Mouse (Mus musculus) c-Kit-positive CD71-positive TER-119-positive erythroid progenitor cells, embryonic 14.5 days (primary cell): ENCODE data around the gene Lgr6.

Source experiments
- DNase-seq: peaks from one replicate; pipeline ENCODE4 v3.0.0-alpha.2; 2013; ENCODE audit warnings: low spot score

The Lgr6 gene

GRCm38 (mm10) chr1:135076470-135076869 lies 28.6 kb downstream of the Lgr6 start:
- DNase-seq = no peak

GRCm38 (mm10) chr1:135075270-135075669 lies 29.8 kb downstream of the Lgr6 start:
- DNase-seq = no peak

- no peak for DNase-seq
Measured at GRCm38 (mm10) chr1:135072643-135073042, 32.4 kb downstream of the Lgr6 start.

GRCm38 (mm10) chr1:135069841-135070240 lies 35.2 kb downstream of the Lgr6 start:
- DNase-seq = no peak

- no peak for DNase-seq
Measured at GRCm38 (mm10) chr1:135064525-135064924, 40.6 kb downstream of the Lgr6 start.

GRCm38 (mm10) chr1:135062936-135063335 lies 42.1 kb downstream of the Lgr6 start:
- no peak for DNase-seq

GRCm38 (mm10) chr1:135061300-135061699 lies 43.8 kb downstream of the Lgr6 start:
- no peak for DNase-seq

GRCm38 (mm10) chr1:135060174-135060573 lies 44.9 kb downstream of the Lgr6 start:
- DNase-seq = no peak

- DNase-seq = no peak
Measured at GRCm38 (mm10) chr1:135056901-135057300, 48.2 kb downstream of the Lgr6 start.

- no peak for DNase-seq
Measured at GRCm38 (mm10) chr1:135054121-135054520, 51.0 kb downstream of the Lgr6 start.

GRCm38 (mm10) chr1:135044439-135044838 lies 60.6 kb downstream of the Lgr6 start:
- no peak for DNase-seq

- no peak for DNase-seq
Measured at GRCm38 (mm10) chr1:135036297-135036696, 68.8 kb downstream of the Lgr6 start.

GRCm38 (mm10) chr1:135032658-135033057 lies 72.4 kb downstream of the Lgr6 start:
- no peak for DNase-seq

- DNase-seq = no peak
Measured at GRCm38 (mm10) chr1:135030121-135030520, 75.0 kb downstream of the Lgr6 start.

- DNase-seq = no peak
Measured at GRCm38 (mm10) chr1:135026275-135026674, 78.8 kb downstream of the Lgr6 start.

GRCm38 (mm10) chr1:135023583-135023982 lies 81.5 kb downstream of the Lgr6 start:
- peak; percentile 3 for DNase-seq

- DNase-seq = no peak
Measured at GRCm38 (mm10) chr1:135021936-135022335, 83.1 kb downstream of the Lgr6 start.

- DNase-seq = no peak
Measured at GRCm38 (mm10) chr1:135020970-135021369, 84.1 kb downstream of the Lgr6 start.

GRCm38 (mm10) chr1:135020281-135020940 lies 84.7 kb downstream of the Lgr6 start:
- DNase-seq = no peak

GRCm38 (mm10) chr1:135019775-135020167 lies 85.3 kb downstream of the Lgr6 start:
- DNase-seq = no peak

- DNase-seq = no peak
Measured at GRCm38 (mm10) chr1:135019087-135019774, 85.8 kb downstream of the Lgr6 start.

GRCm38 (mm10) chr1:135017656-135018015 lies 87.4 kb downstream of the Lgr6 start:
- DNase-seq = no peak

- no peak for DNase-seq
Measured at GRCm38 (mm10) chr1:135016907-135017655, 88.0 kb downstream of the Lgr6 start.
